Mouse (Mus musculus) liver, embryonic 11.5 days (tissue): ENCODE results near the gene Dcaf8. TPM values are rescaled to one million over a fixed set of nuclear protein-coding genes. Genes with fewer than 3 reads are reported as not detected.

Experiments
- ATAC-seq: fragments of 200-750 bp; cut with Nextera tagmentation; replicated peaks from 2 replicates; pipeline ENCODE4 v1.8.0; 2017; ENCODE audit warnings: moderate number of reproducible peaks, mild to moderate bottlenecking, moderate TSS enrichment, moderate library complexity; ENCODE audit not compliant: low FRiP score
- DNase-seq: peaks from one replicate; pipeline ENCODE4 v3.0.0-alpha.2; 2017; ENCODE audit warnings: low spot score
- H3K27ac ChIP-seq: fragments of 300-500 bp; sonication (generic); 2 replicates; pipeline ENCODE4 v1.5.1; 2014; ENCODE audit warnings: mild to moderate bottlenecking, low read depth, low read length, control low read depth
- H3K27me3 ChIP-seq: fragments of 300-500 bp; sonication (generic); replicated peaks from 2 replicates; pipeline ENCODE4 v1.6.1; 2014; ENCODE audit warnings: low read length, mixed read lengths; ENCODE audit not compliant: control insufficient read depth, insufficient read depth
- H3K36me3 ChIP-seq: fragments of 300-500 bp; sonication (generic); 2 replicates; pipeline ENCODE4 v1.6.1; 2014; ENCODE audit warnings: mild to moderate bottlenecking, low read length, moderate library complexity, mixed read lengths; ENCODE audit not compliant: control insufficient read depth, insufficient read depth
- H3K4me1 ChIP-seq: fragments of 300-500 bp; sonication (generic); replicated peaks from 2 replicates; pipeline ENCODE4 v1.6.1; 2014; ENCODE audit warnings: low read length, mixed read lengths; ENCODE audit not compliant: control insufficient read depth, insufficient read depth
- H3K4me2 ChIP-seq: fragments of 300-500 bp; sonication (generic); 2 replicates; pipeline ENCODE4 v1.6.1; 2014; ENCODE audit warnings: mild to moderate bottlenecking, control low read depth, moderate library complexity
- H3K4me3 ChIP-seq: fragments of 300-500 bp; sonication (generic); 2 replicates; pipeline ENCODE4 v1.5.1; 2014; ENCODE audit warnings: low read depth, low read length, control low read depth
- H3K9ac ChIP-seq: fragments of 300-500 bp; sonication (generic); 2 replicates; pipeline ENCODE4 v1.6.1; 2014; ENCODE audit warnings: low read depth, low read length, control low read depth
- H3K9me3 ChIP-seq: fragments of 300-500 bp; sonication (generic); 2 replicates; pipeline ENCODE4 v1.6.1; 2016; ENCODE audit warnings: low read length, inconsistent platforms, mixed read lengths; ENCODE audit not compliant: control insufficient read depth
- WGBS: fragments of 180-500 bp; shearing (Covaris S2); extraction: QIAGEN DNeasy Blood & Tissue Kit; methylation state at CpG from one replicate; pipeline ENCODE4 v1.1.7; 2014; 5-methylcytosine and 5-hydroxymethylcytosine counted together
- polyA plus RNA-seq: library from polyadenylated mRNA; unstranded; fragments of >200 nt; fragmentation: Nextera tagmentation; extraction: Ambion mirVana; gene quantifications from 2 replicates; pipeline ENCODE4 v1.2.1, GENCODE M21; 2014

Dcaf8 gene
- polyA plus RNA-seq = 89.2 and 102 TPM in 2 replicates

- WGBS = under 1% methylated on average over 42 of the region's 42 CpGs
Observed at GRCm38 (mm10) chr1:172147835-172148278, at the start of gene Dcaf8. Gene Dcaf8, plus strand, starts transcription at chr1:172148084.

GRCm38 (mm10) chr1:172099325-172100033, 48.4 kb upstream of the Dcaf8 start:
- Histone ChIP-seq H3K9ac (no peak overlapping the region), H3K4me1 (no peaks in the 10 kb centered on the region), H3K4me2 (no peak overlapping the region), H3K9me3 (no peaks in the 10 kb centered on the region), H3K27me3 (no peaks in the 10 kb centered on the region), H3K4me3 (no peak overlapping the region), H3K27ac (no peak overlapping the region), H3K36me3 (peaks cover 31% of the 10 kb centered on the region)
- WGBS = 88% methylated on average over 6 of the region's 6 CpGs
- DNase-seq = no peak
- no peak for ATAC-seq

More at GRCm38 (mm10) chr1:172147835-172148278, at the start of gene Dcaf8:
- DNase-seq (peak; percentile 94), ATAC-seq (peak; percentile 98)
- H3K27me3 ChIP-seq = no peaks in the 10 kb centered on the region
- peak within 1 kb of the TSS; percentile 100 for H3K9ac ChIP-seq
- H3K4me1 ChIP-seq = peaks cover 4% of the 10 kb centered on the region
- peak within 1 kb of the TSS; percentile 97 for H3K27ac ChIP-seq
- peak within 1 kb of the TSS; percentile 95 for H3K4me3 ChIP-seq
- peak within 1 kb of the TSS; percentile 87 for H3K4me2 ChIP-seq
- peaks cover 14% of the 10 kb centered on the region for H3K36me3 ChIP-seq
- no peaks in the 10 kb centered on the region for H3K9me3 ChIP-seq

- ATAC-seq = no peak
- Histone ChIP-seq H3K27me3 (no peaks in the 10 kb centered on the region), H3K9me3 (no peaks in the 10 kb centered on the region), H3K4me3 (no peak overlapping the region), H3K4me2 (no peak overlapping the region), H3K4me1 (no peaks in the 10 kb centered on the region), H3K36me3 (peaks cover 46% of the 10 kb centered on the region; the same call in 1 of the 2 replicates), H3K27ac (no peak overlapping the region), H3K9ac (no peak overlapping the region)
- 92% methylated on average over 4 of the region's 4 CpGs for WGBS
- no peak for DNase-seq
Observed at GRCm38 (mm10) chr1:172103619-172104018, 44.3 kb upstream of the Dcaf8 start.

- H3K27ac ChIP-seq = no peak overlapping the region
- no peak overlapping the region for H3K4me3 ChIP-seq
- no peaks in the 10 kb centered on the region for H3K27me3 ChIP-seq
- H3K4me1 ChIP-seq = no peaks in the 10 kb centered on the region
- 87% methylated on average over 11 of the region's 11 CpGs for WGBS
- H3K9me3 ChIP-seq = no peaks in the 10 kb centered on the region
- no peak for DNase-seq
- ATAC-seq = no peak
- peaks cover 47% of the 10 kb centered on the region for H3K36me3 ChIP-seq
- H3K9ac ChIP-seq = no peak overlapping the region
- H3K4me2 ChIP-seq = no peak overlapping the region
Observed at GRCm38 (mm10) chr1:172105101-172105500, 42.8 kb upstream of the Dcaf8 start.

GRCm38 (mm10) chr1:172107777-172108477, 40.0 kb upstream of the Dcaf8 start:
- 90% methylated on average over 10 of the region's 10 CpGs for WGBS
- H3K4me2 ChIP-seq = no peak overlapping the region
- H3K4me1 ChIP-seq = no peaks in the 10 kb centered on the region
- no peaks in the 10 kb centered on the region for H3K9me3 ChIP-seq
- no peak for DNase-seq
- ATAC-seq = no peak
- no peak overlapping the region for H3K4me3 ChIP-seq
- H3K27me3 ChIP-seq = no peaks in the 10 kb centered on the region
- H3K36me3 ChIP-seq = peaks cover 53% of the 10 kb centered on the region
- no peak overlapping the region for H3K9ac ChIP-seq
- H3K27ac ChIP-seq = no peak overlapping the region

GRCm38 (mm10) chr1:172116948-172117347, 30.9 kb upstream of the Dcaf8 start:
- DNase-seq = no peak

GRCm38 (mm10) chr1:172119100-172119499, 28.8 kb upstream of the Dcaf8 start:
- H3K27me3 ChIP-seq = no peaks in the 10 kb centered on the region
- 70% methylated on average over 6 of the region's 6 CpGs for WGBS
- no peak overlapping the region for H3K4me2 ChIP-seq
- H3K4me3 ChIP-seq = no peak overlapping the region
- DNase-seq (no peak), ATAC-seq (no peak)
- H3K27ac ChIP-seq = no peak overlapping the region
- no peaks in the 10 kb centered on the region for H3K4me1 ChIP-seq
- H3K9ac ChIP-seq = no peak overlapping the region
- H3K9me3 ChIP-seq = no peaks in the 10 kb centered on the region
- H3K36me3 ChIP-seq = peaks cover 67% of the 10 kb centered on the region

More at GRCm38 (mm10) chr1:172116948-172117347, 30.9 kb upstream of the Dcaf8 start:
- H3K9ac ChIP-seq = no peak overlapping the region
- no peaks in the 10 kb centered on the region for H3K4me1 ChIP-seq
- no peaks in the 10 kb centered on the region for H3K27me3 ChIP-seq
- no peak overlapping the region for H3K4me2 ChIP-seq
- WGBS = 90% methylated on average over 5 of the region's 5 CpGs
- H3K36me3 ChIP-seq = peaks cover 70% of the 10 kb centered on the region
- H3K4me3 ChIP-seq = no peak overlapping the region
- no peak overlapping the region for H3K27ac ChIP-seq
- H3K9me3 ChIP-seq = no peaks in the 10 kb centered on the region
- no peak for ATAC-seq

- no peaks in the 10 kb centered on the region for H3K9me3 ChIP-seq
- H3K36me3 ChIP-seq = peaks cover 65% of the 10 kb centered on the region
- no peak for DNase-seq
- no peak overlapping the region for H3K4me2 ChIP-seq
- no peak overlapping the region for H3K4me3 ChIP-seq
- WGBS = 64% methylated on average over 3 of the region's 3 CpGs
- no peak overlapping the region for H3K9ac ChIP-seq
- no peak for ATAC-seq
- H3K27me3 ChIP-seq = no peaks in the 10 kb centered on the region
- no peak overlapping the region for H3K27ac ChIP-seq
- H3K4me1 ChIP-seq = no peaks in the 10 kb centered on the region
Observed at GRCm38 (mm10) chr1:172119720-172120119, 28.2 kb upstream of the Dcaf8 start.
